27 mouse cellular contexts compared by ENCODE assay signal in genomic region chr8:84593143-84593542, GRCm38 (mm10).
DNase-seq lines count a peak whose midpoint lies in the region; ATAC-seq and TF ChIP-seq lines count a peak whose summit lies in the region.
"Had no signal": no experiment of that assay in that cellular context is flagged by ENCODE, and none has a peak within 500 bp of the region (broad histone marks: within the 10 kb centered on the region; RNA-seq: fewer than 3 reads in every experiment).

No protein-coding gene starts in this region.

- ATAC-seq in erythroblast, adult 5-6 weeks (replicated peaks; ENCODE audit: low FRiP score, poor library complexity, severe bottlenecking): no peak
- peak; percentile 56 for ATAC-seq in liver, embryonic 14.5 days (ENCODE audit: insufficient read depth)
- ATAC-seq: activated CD4-positive, CD25-positive, alpha-beta regulatory T cell, adult 4 months; forebrain, embryonic 16.5 days; inflammation-experienced regulatory T-cells, adult 6 months; midbrain, embryonic 16.5 days had no signal

- WGBS in liver, embryonic 14.5 days (ENCODE audit: insufficient replicate concordance): 14% methylated on average over 1 of the region's 1 CpGs
- WGBS in lung, adult 2 months: 57% methylated on average over 1 of the region's 1 CpGs

- peak overlapping the region; percentile 15; the same call in 1 of the 2 replicates for H3K9ac ChIP-seq in liver, embryonic 14.5 days (replicated peaks)
- H3K9ac ChIP-seq: hindbrain, embryonic 15.5 days; kidney, embryonic 15.5 days; limb, embryonic 15.5 days had no signal

- peak overlapping the region; percentile 68 for H3K4me2 ChIP-seq in liver, embryonic 14.5 days (ENCODE audit: low read depth)
- H3K4me2 ChIP-seq: hindbrain, embryonic 15.5 days; kidney, embryonic 15.5 days; limb, embryonic 15.5 days; midbrain, embryonic 11.5 days had no signal

- no peak for DNase-seq in layer of hippocampus, adult 2 months (ENCODE audit: low spot score in 2 of 2)
- DNase-seq in layer of hippocampus, adult 8-10 months (ENCODE audit: low spot score in 2 of 2): no peak
- DNase-seq in liver, embryonic 14.5 days (ENCODE audit: low read depth in 3 of 3, low spot score in 3 of 3): no peak
- DNase-seq in kidney, adult 8-10 months: no peak
- no peak for DNase-seq in lung, adult 2 months
- DNase-seq: adrenal gland, adult 2 months; adrenal gland, postnatal 36 days; cerebellum, adult 2 months; cerebellum, postnatal 14 days; gastrocnemius, postnatal 10 days; kidney, adult 11 months; kidney, postnatal 25 days; lung, postnatal 36 days; right cerebral cortex, adult 18-20 months; spleen, adult 18-20 months had no signal

- H3K27ac ChIP-seq in layer of hippocampus, adult 2 months: peak overlapping the region; percentile 59; the same call in 1 of the 2 replicates
- H3K27ac ChIP-seq in liver, embryonic 14.5 days: peak overlapping the region; percentile 77
- H3K27ac ChIP-seq: forebrain, embryonic 10.5 days; hindbrain, embryonic 15.5 days; kidney, embryonic 15.5 days; limb, embryonic 10.5 days; limb, embryonic 15.5 days had no signal

- no peak for TF ChIP-seq EP300 in liver, embryonic 14.5 days (IDR thresholded peaks at IDR 0.05; ENCODE audit: low read depth)

- TF ChIP-seq POLR2A in lung, adult 2 months (IDR thresholded peaks at IDR 0.05; ENCODE audit: borderline replicate concordance, extremely low read depth, low read depth, low read length): no peak

- H3K9me3 ChIP-seq in erythroblast, embryonic 14.5 days (ENCODE audit: control insufficient read depth, low read length): no peaks in the 10 kb centered on the region
- no peaks in the 10 kb centered on the region for H3K9me3 ChIP-seq in liver, embryonic 14.5 days (ENCODE audit: control insufficient read depth, low read length)
- H3K9me3 ChIP-seq: forebrain, embryonic 10.5 days; hindbrain, embryonic 15.5 days; kidney, embryonic 15.5 days; limb, embryonic 10.5 days; limb, embryonic 15.5 days had no signal

- peaks cover 9% of the 10 kb centered on the region for H3K27me3 ChIP-seq in erythroblast, embryonic 14.5 days (ENCODE audit: control insufficient read depth)
- H3K27me3 ChIP-seq in liver, embryonic 14.5 days (ENCODE audit: control insufficient read depth, insufficient read depth, low read length): no peaks in the 10 kb centered on the region
- H3K27me3 ChIP-seq: hindbrain, embryonic 15.5 days; kidney, embryonic 15.5 days; limb, embryonic 15.5 days had no signal

- no peaks in the 10 kb centered on the region for H3K36me3 ChIP-seq in erythroblast, embryonic 14.5 days (ENCODE audit: control insufficient read depth)
- H3K36me3 ChIP-seq in liver, embryonic 14.5 days (replicated peaks; ENCODE audit: control insufficient read depth, insufficient read depth, low read depth): no peaks in the 10 kb centered on the region
- H3K36me3 ChIP-seq: forebrain, embryonic 10.5 days; kidney, embryonic 15.5 days; limb, embryonic 10.5 days; limb, embryonic 15.5 days had no signal

- H3K4me1 ChIP-seq in erythroblast, embryonic 14.5 days (ENCODE audit: control insufficient read depth): peaks cover 32% of the 10 kb centered on the region
- peaks cover 27 to 34% of the 10 kb centered on the region in 2 experiments for H3K4me1 ChIP-seq in liver, embryonic 14.5 days (replicated peaks; ENCODE audit: control insufficient read depth in 2 of 2, insufficient read depth in 2 of 2, low read length in 1 of 2)
- H3K4me1 ChIP-seq in lung, adult 2 months (ENCODE audit: control insufficient read depth, insufficient read depth, low read length): no peaks in the 10 kb centered on the region
- H3K4me1 ChIP-seq: limb, embryonic 15.5 days had no signal

- no peak for TF ChIP-seq CTCF in layer of hippocampus, adult 2 months (conservative IDR thresholded peaks at IDR 0.05)
- TF ChIP-seq CTCF in liver, embryonic 14.5 days (IDR thresholded peaks at IDR 0.05; ENCODE audit: low read depth): no peak
- no peak for TF ChIP-seq CTCF in lung, adult 2 months (IDR thresholded peaks at IDR 0.05; ENCODE audit: insufficient read depth, low read length)

- H3K4me3 ChIP-seq in erythroblast, embryonic 14.5 days (replicated peaks): peak overlapping the region; percentile 20
- no peak overlapping the region for H3K4me3 ChIP-seq in layer of hippocampus, adult 2 months
- no peak overlapping the region for H3K4me3 ChIP-seq in liver, embryonic 14.5 days (ENCODE audit: insufficient read depth in 1 of 2, low read depth in 2 of 2, low read length in 2 of 2)
- no peak overlapping the region for H3K4me3 ChIP-seq in lung, adult 2 months (replicated peaks; ENCODE audit: extremely low read depth, low read depth, low read length)
- H3K4me3 ChIP-seq: forebrain, embryonic 10.5 days; hindbrain, embryonic 15.5 days; kidney, embryonic 15.5 days; limb, embryonic 10.5 days; limb, embryonic 15.5 days had no signal
